Mouse (Mus musculus) olfactory bulb, adult 2 months (tissue): Measurements from ENCODE around the gene Cyb561a3.

Experiments used
- CTCF ChIP-seq: fragments of 200-500 bp; IDR thresholded peaks from 2 replicates; pipeline ENCODE4 v1.5.1; 2012; ENCODE audit warnings: low read depth, mild to moderate bottlenecking, low read length, moderate library complexity; ENCODE audit not compliant: insufficient read depth
- POLR2A ChIP-seq: fragments of 200-500 bp; IDR thresholded peaks from 2 replicates; pipeline ENCODE4 v1.6.1; 2012; ENCODE audit warnings: mild to moderate bottlenecking, low read depth, low read length, moderate library complexity; ENCODE audit not compliant: insufficient read depth

DNA sequence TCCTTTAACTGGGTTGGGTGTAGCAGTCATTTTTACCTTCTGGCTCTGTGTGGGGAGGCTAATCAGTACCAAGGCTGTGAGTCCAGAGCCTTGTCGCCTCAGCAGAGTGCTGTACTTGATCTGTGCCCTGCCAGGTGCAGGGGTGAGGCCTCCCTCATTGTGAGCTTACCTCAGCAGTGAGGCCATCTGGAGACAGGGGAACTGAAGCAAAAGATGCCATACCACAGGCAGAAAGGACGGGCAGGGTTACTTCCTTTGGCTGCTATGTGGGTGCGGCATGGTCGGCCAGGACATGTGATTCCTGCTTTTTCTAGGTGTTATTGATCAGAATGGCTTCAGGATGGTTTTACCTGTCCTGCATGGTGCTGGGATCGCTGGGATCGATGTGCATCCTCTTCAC, 5.0 kb downstream of the Cyb561a3 start:
- TF ChIP-seq POLR2A (no peak), CTCF (no peak)
